Mouse (Mus musculus) induced T-regulatory cell, adult 2 months (primary cell): ENCODE results near the gene Nipsnap2.
"Not testable (repeated sequence)": the region's sequence is repeated elsewhere in the genome, so short reads cannot be mapped to it uniquely, and the experiment has no call there.

Experiments
- DNase-seq: peaks from one replicate; pipeline ENCODE4 v3.0.0-alpha.2; 2012; ENCODE audit warnings: low read depth

Gene Nipsnap2

GRCm38 (mm10) chr5:129724834-129725773, at the start of gene Nipsnap2:
Gene Nipsnap2 (plus strand): TSS chr5:129725063.
- peak; percentile 92 for DNase-seq

- not testable (repeated sequence) for DNase-seq
These were observed 39.7 kb upstream of the Nipsnap2 start for GRCm38 (mm10) chr5:129685141-129685540.

GRCm38 (mm10) chr5:129687621-129688020, 37.2 kb upstream of the Nipsnap2 start:
- DNase-seq = no peak

GRCm38 (mm10) chr5:129690528-129690927, 34.3 kb upstream of the Nipsnap2 start:
- DNase-seq = no peak

- no peak for DNase-seq
These were observed 24.4 kb upstream of the Nipsnap2 start for GRCm38 (mm10) chr5:129700506-129700905.

GRCm38 (mm10) chr5:129701706-129702105, 23.2 kb upstream of the Nipsnap2 start:
- no peak for DNase-seq

GRCm38 (mm10) chr5:129703368-129703767, 21.5 kb upstream of the Nipsnap2 start:
- no peak for DNase-seq

- no peak for DNase-seq
These were observed 16.5 kb upstream of the Nipsnap2 start, which contains the start of gene Sept14 for GRCm38 (mm10) chr5:129708412-129708811. Gene Sept14 (minus strand): TSS chr5:129708512.

GRCm38 (mm10) chr5:129715326-129715861, 9.5 kb upstream of the Nipsnap2 start, which contains the start of gene Mrps17:
Gene Mrps17 (plus strand): TSS chr5:129715497.
- peak; percentile 96 for DNase-seq

GRCm38 (mm10) chr5:129717016-129717415, 7.8 kb upstream of the Nipsnap2 start:
- peak; percentile 30 for DNase-seq

- no peak for DNase-seq
These were observed 4.7 kb upstream of the Nipsnap2 start for GRCm38 (mm10) chr5:129720176-129720575.

- no peak for DNase-seq
These were observed 595 bp upstream of the Nipsnap2 start for GRCm38 (mm10) chr5:129724268-129724667.

GRCm38 (mm10) chr5:129725774-129726392, 1.0 kb downstream of the Nipsnap2 start:
- no peak for DNase-seq

GRCm38 (mm10) chr5:129726784-129727183, 1.9 kb downstream of the Nipsnap2 start:
- no peak for DNase-seq

- DNase-seq = no peak
These were observed 4.4 kb downstream of the Nipsnap2 start for GRCm38 (mm10) chr5:129729286-129729685.

- no peak for DNase-seq
These were observed 5.5 kb downstream of the Nipsnap2 start for GRCm38 (mm10) chr5:129730344-129730743.

- no peak for DNase-seq
These were observed 6.2 kb downstream of the Nipsnap2 start for GRCm38 (mm10) chr5:129731021-129731420.

- DNase-seq = peak; percentile 60
These were observed 16.1 kb downstream of the Nipsnap2 start for GRCm38 (mm10) chr5:129740976-129741375.

GRCm38 (mm10) chr5:129742903-129743488, 18.1 kb downstream of the Nipsnap2 start:
- no peak for DNase-seq

- no peak for DNase-seq
These were observed 19.2 kb downstream of the Nipsnap2 start for GRCm38 (mm10) chr5:129744050-129744449.

GRCm38 (mm10) chr5:129756886-129757285, 32.0 kb downstream of the Nipsnap2 start:
- no peak for DNase-seq

- no peak for DNase-seq
These were observed 35.1 kb downstream of the Nipsnap2 start for GRCm38 (mm10) chr5:129759929-129760480.
